Mouse (Mus musculus) kidney, adult 2 months (tissue): ENCODE measurements around the gene Acsbg1.

ENCODE experiments used
- CTCF ChIP-seq: fragments of 200-500 bp; conservative IDR thresholded peaks from 2 replicates; pipeline ENCODE4 v1.5.1; 2011; ENCODE audit warnings: low read depth, mild to moderate bottlenecking, control low read depth, low read length, moderate library complexity, mixed read lengths; ENCODE audit not compliant: insufficient read depth, insufficient read length
- POLR2A ChIP-seq: fragments of 200-500 bp; IDR thresholded peaks from one replicate; pipeline ENCODE4 v1.6.1; 2011; ENCODE audit warnings: low read depth, low read length, control low read depth

DNA sequence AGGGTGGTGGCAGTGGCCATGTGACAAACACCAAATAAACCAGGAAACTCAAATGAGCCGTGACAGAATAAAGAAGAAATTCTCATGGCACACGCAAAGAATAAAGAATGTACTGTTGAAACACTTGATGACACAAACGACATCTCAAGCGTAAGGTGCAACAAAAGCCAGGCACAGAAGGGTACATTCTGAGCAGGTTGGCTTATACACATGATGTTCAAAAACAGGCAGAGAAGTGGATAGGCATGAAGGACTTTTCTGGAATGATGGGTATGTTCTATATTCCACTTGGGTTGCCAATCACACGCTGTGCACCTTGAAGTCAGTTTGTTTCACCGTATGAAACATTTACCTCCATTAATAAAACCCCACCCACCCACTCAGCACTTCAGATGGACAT lies 5.3 kb downstream of the Acsbg1 start:
- TF ChIP-seq CTCF (no peak), POLR2A (no peak)
